Mouse (Mus musculus) heart, postnatal 25 days (tissue): ENCODE measurements around the gene Ptma. TPM values are rescaled to one million over a fixed set of nuclear protein-coding genes. Genes with fewer than 3 reads are reported as not detected.

Experiments used
- total RNA-seq, 2 experiments: library from RNA; stranded (reverse); gene quantifications; 2 replicates each; pipeline ENCODE4 v1.2.3; 2021

The Ptma gene
- total RNA-seq, 2 experiments from 2014 or later = 231 to 265 TPM

Other genes with a start within 250 kb of the Ptma start
- under 1 TPM; 0.21 to 0.28 TPM for gene B3gnt7, start 223.9 kb upstream of the Ptma start, total RNA-seq
- 100 to 1,000 TPM; 102 to 113 TPM for gene Ncl, start 167.3 kb upstream of the Ptma start, total RNA-seq
- gene Nmur1, start 100.5 kb upstream of the Ptma start, total RNA-seq = not detected
- not detected for gene Tex44, start 100.4 kb upstream of the Ptma start, total RNA-seq
- 10 to 100 TPM; 43.5 to 45.6 TPM for gene Pde6d, start 55.9 kb downstream of the Ptma start, total RNA-seq
- gene Cops7b, start 56.2 kb downstream of the Ptma start, total RNA-seq = 10 to 100 TPM; 10.1 TPM
- gene Nppc, start 143.8 kb downstream of the Ptma start, total RNA-seq = under 1 TPM; 0.42 to 0.49 TPM
- gene Dis3l2, start 177.1 kb downstream of the Ptma start, total RNA-seq = 10 to 100 TPM; 10.7 to 11.0 TPM